Mouse (Mus musculus) bone marrow, adult 2 months (tissue): ENCODE measurements around the gene Ubtd1. TPM values are rescaled to one million over a fixed set of nuclear protein-coding genes. Genes with fewer than 3 reads are reported as not detected.

Source experiments
- H3K27ac ChIP-seq: fragments of 200-500 bp; 2 replicates; pipeline ENCODE4 v1.5.1; 2012; ENCODE audit warnings: low read depth, mild to moderate bottlenecking, control low read depth, inconsistent platforms, low read length; ENCODE audit not compliant: control insufficient read depth, poor library complexity, insufficient read depth
- H3K4me1 ChIP-seq: fragments of 200-500 bp; 2 replicates; pipeline ENCODE4 v1.6.1; 2011; ENCODE audit warnings: low read length; ENCODE audit not compliant: control insufficient read depth, insufficient read depth
- H3K4me3 ChIP-seq: fragments of 200-500 bp; replicated peaks from 2 replicates; pipeline ENCODE3; 2011; ENCODE audit warnings: mild to moderate bottlenecking, low read depth, low read length, control low read depth; ENCODE audit not compliant: control insufficient read depth
- CTCF ChIP-seq: fragments of 200-500 bp; IDR thresholded peaks from 2 replicates; pipeline ENCODE4 v1.5.1; 2011; ENCODE audit warnings: low read length, control low read depth; ENCODE audit not compliant: control insufficient read depth, insufficient read depth
- POLR2A ChIP-seq: fragments of 200-500 bp; IDR thresholded peaks from 2 replicates; pipeline ENCODE4 v1.6.1; 2011; ENCODE audit warnings: low read depth, mild to moderate bottlenecking, control low read depth, low read length, borderline replicate concordance; ENCODE audit not compliant: control insufficient read depth
- WGBS: fragments of 180-500 bp; shearing (Covaris S2); methylation state at CpG from one replicate; pipeline ENCODE4 v1.1.7; 2018; 5-methylcytosine and 5-hydroxymethylcytosine counted together
- polyA plus RNA-seq: library from polyadenylated mRNA; stranded (reverse); fragments of >200 nt; gene quantifications from 2 replicates; pipeline ENCODE4 v1.2.4, GENCODE M21; 2011; ENCODE audit warnings: low replicate concordance; ENCODE audit not compliant: missing spikeins, insufficient read depth, insufficient read length

Gene Ubtd1
- polyA plus RNA-seq, 1 experiment = 10.2 TPM

- WGBS = 51% methylated on average over 6 of the region's 6 CpGs
- Histone ChIP-seq H3K4me3 (no peak overlapping the region), H3K27ac (no peak overlapping the region), H3K4me1 (no peaks in the 10 kb centered on the region)
- TF ChIP-seq POLR2A (no peak), CTCF (no peak)
These were observed 72.7 kb downstream of the Ubtd1 start for GRCm38 (mm10) chr19:42054255-42054654.

DNA sequence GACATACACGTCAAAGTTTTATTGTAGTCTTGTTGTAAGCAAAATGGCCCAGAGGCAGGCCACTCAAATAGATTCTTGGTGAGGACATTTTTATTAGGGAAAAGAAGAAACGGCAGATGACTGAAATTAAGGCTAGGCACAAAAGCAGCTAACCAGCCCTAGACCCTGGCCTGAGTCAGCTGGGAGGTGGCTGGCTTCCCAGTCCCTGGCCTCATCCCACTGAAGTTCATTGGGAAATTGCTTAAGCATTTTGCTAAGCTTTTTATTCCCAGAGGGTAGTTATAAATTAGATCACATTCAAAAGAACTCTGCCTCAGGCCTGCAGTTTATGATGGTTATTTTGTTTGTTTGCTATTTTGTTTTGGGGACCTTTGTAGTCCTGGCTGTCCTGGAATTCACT is 74.3 kb downstream of the Ubtd1 start:
- Histone ChIP-seq H3K27ac (no peak overlapping the region), H3K4me3 (no peak overlapping the region), H3K4me1 (no peaks in the 10 kb centered on the region)
- TF ChIP-seq POLR2A = no peak
- WGBS = 79% methylated on average over 2 of the region's 2 CpGs

DNA sequence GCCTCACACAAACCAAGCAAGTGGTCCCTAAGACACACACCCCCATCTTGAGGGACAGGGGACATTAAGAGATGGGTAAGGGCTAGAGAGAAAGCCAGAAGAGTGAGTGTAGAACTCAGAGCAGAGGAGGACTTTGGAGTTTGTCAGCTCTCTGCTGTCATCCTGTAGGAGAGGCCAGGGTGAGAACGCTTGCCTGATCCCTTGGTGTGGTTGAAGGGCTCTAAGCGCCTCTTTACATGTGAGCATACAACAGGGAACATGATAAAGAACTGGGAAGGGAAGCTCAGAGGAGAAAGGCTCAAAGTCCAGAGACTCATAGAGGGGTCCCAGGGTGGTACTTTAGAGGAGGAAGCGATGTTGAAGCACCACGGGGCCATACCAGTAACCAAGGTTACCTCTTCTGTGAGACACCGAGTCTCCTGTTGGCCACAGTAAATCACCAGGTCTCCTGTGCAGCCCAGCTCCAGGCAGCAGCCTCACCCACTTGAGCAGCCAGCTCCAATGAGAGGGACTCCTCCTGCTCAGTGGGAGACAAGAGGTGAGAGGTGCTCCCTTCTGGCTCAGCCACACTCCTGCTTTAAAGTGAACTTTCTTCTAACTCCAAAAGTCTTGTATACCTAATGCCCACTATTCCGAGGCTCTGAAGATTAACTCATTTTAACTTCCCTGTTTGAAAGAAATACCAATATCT is 75.3 kb downstream of the Ubtd1 start:
- WGBS = 72% methylated on average over 6 of the region's 6 CpGs
- H3K4me3 ChIP-seq = no peak overlapping the region
- no peak overlapping the region for H3K27ac ChIP-seq
- H3K4me1 ChIP-seq = no peaks in the 10 kb centered on the region
- TF ChIP-seq CTCF (no peak), POLR2A (no peak)

GRCm38 (mm10) chr19:42058426-42058825 is 76.9 kb downstream of the Ubtd1 start:
- Histone ChIP-seq H3K4me1 (no peaks in the 10 kb centered on the region), H3K27ac (no peak overlapping the region), H3K4me3 (no peak overlapping the region)
- TF ChIP-seq CTCF (no peak), POLR2A (no peak)
- 61% methylated on average over 7 of the region's 7 CpGs for WGBS

DNA sequence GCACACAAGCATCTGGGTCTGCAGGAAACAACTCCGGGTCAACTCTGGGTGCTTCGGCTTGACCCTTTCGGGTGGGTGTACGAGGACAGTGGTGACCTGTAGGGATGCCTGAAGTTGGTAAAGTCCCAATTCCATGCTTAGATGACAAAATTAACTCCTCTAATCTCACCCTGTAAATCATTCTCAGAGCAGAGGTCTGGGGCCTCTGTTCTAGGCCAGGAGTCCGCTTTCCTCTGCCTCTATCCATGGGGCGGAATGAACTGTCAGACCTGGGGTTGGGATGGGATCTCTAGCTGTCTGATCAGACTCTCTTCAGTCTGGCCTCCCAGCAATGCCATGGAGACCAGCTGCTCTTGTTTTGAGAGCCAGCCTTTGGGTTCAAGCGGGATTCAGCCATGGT is 79.9 kb downstream of the Ubtd1 start:
- no peak overlapping the region for H3K27ac ChIP-seq

GRCm38 (mm10) chr19:42068441-42069240 is 87.1 kb downstream of the Ubtd1 start:
- H3K4me1 ChIP-seq = no peaks in the 10 kb centered on the region; the same call in 1 of the 2 replicates
- H3K27ac ChIP-seq = no peak overlapping the region
- no peak overlapping the region for H3K4me3 ChIP-seq
- TF ChIP-seq CTCF (no peak), POLR2A (no peak)
- WGBS = 69% methylated on average over 11 of the region's 11 CpGs

More for the DNA sequence above, 79.9 kb downstream of the Ubtd1 start:
- TF ChIP-seq POLR2A (no peak), CTCF (no peak)
- Histone ChIP-seq H3K4me1 (no peaks in the 10 kb centered on the region), H3K4me3 (no peak overlapping the region)
- 84% methylated on average over 7 of the region's 7 CpGs for WGBS

DNA sequence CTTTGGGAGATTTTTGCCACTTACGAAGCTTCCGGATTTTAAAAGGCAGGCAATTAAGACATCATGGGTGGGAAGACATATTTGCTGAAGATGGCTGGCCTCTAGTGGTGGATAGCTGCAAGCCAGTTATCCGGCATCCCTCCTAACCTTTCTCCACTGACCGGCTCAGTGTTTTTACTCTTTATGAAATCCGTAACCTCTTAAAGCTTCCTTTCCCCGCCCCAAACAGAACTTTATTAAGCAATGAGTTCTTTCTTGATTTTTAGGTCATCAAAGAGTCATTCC is 87.6 kb downstream of the Ubtd1 start:
- TF ChIP-seq CTCF (no peak), POLR2A (no peak)
- Histone ChIP-seq H3K27ac (no peak overlapping the region), H3K4me1 (no peaks in the 10 kb centered on the region; the same call in 1 of the 2 replicates), H3K4me3 (no peak overlapping the region)
- 68% methylated on average over 6 of the region's 6 CpGs for WGBS

DNA sequence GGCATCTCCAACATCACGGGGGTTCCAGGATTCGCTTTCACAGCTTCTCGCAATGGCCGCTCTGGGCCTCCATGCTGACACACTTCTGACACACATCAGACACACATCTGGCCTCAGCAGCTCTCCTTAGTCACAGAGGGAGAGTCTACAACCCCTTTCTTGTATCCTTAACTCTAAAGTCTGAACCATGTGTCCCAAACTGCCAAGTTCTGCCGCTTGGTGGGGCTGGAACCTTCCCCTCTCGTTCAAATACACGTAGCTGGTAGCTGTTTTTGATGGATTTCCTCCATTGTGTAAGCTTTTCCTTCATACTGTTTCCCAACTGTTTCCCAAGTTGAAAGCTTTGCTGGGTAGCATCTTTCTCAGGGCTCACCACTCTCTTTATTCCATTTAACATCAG is 89.7 kb downstream of the Ubtd1 start:
- H3K4me1 ChIP-seq = no peaks in the 10 kb centered on the region; the same call in 1 of the 2 replicates
- no peak overlapping the region for H3K4me3 ChIP-seq
- H3K27ac ChIP-seq = no peak overlapping the region
- TF ChIP-seq CTCF (no peak), POLR2A (no peak)
- WGBS = 66% methylated on average over 7 of the region's 7 CpGs
